Mouse (Mus musculus) embryo, embryonic 11.5 days (tissue): ENCODE measurements around the gene Pde4d.

Experiments used
- DNase-seq: peaks from one replicate; pipeline ENCODE4 v3.0.0-alpha.2; 2012; ENCODE audit warnings: low read depth, low spot score

Gene Pde4d

GRCm38 (mm10) chr13:109992775-109993505 is 1543.2 kb downstream of the Pde4d start:
- peak; percentile 27 for DNase-seq

DNA sequence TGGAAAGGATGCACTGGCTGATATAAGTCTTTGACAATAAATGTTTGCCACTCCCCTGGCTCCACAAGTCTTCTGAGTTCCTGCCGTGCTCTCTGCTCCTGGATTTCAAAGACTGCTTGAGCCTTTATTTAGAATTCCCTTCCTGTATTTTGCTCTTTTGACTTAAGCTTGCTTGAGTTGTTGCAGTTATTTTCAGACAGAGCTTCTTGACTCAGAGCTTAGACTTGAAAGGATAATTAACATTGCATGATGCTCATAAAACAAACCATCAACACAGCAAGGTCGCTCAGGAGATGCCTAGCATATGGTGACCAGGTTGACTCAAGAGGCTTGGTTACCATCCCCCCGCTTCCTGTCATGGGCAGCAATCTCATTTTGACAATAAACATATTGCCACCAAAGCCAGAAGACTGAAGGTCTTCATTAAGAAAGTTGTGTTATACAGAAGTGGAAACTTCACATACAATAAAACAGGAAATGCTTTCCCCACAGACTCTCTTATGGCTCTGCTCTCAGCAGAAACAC is 1544.6 kb downstream of the Pde4d start:
- DNase-seq, result no peak

DNA sequence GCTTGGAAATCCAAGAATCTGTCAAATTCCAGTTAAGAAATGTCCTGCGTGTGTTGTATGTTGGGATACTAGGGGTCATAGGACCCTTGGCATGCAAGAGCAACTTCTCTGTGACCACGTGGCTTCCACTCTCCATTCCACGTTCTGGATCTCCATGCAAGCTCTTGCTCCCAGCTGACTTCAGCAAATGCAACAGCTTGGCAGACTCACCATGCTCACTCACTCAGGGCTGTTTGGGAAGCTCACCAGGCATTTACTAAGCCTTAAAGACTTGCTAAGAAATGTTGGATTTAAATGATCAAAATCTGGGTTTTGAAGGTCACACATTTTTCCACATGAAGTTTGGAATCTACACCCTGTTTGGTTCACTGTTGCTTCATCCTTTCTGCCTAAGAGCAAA is 1552.3 kb downstream of the Pde4d start:
- no peak for DNase-seq
